Mouse (Mus musculus) thymus, postnatal 36 days (tissue): ENCODE measurements at regions not wholly inside any gene's neighbourhood (a gene's known extent, or its start where the extent isn't known, plus 50 kb on each side); places are given as distances from the start of the nearest gene placed in this dataset.
"Not testable (repeated sequence)": the region's sequence is repeated elsewhere in the genome, so short reads cannot be mapped to it uniquely, and the experiment has no call there.

Experiments used
- DNase-seq, 2 experiments: peaks; one replicate each; pipeline ENCODE4 v3.0.0; 2022; ENCODE audit warnings: mixed read lengths in 2 of 2

GRCm38 (mm10) chr7:69167456-69167855, 418.4 kb upstream of the Arrdc4 start:
- no peak for DNase-seq

DNA sequence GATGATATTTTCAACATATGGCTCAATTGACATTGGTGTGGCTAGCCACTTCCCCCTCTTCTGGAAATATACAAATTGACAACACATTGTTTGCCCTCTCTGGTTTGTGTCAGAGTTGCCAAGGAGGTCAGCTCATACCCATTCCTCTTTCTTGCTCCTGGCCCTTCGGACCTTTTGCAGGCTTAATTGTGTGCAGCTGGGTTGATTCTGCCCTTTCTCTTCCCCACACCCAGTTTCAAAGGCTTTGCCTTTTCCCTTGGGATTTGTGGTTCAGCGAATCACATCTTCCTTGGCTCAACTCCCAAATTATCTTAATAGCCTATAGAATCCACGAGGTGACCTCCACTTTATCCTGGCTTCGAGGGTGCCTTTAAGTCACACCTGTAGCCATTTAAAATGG, 412.9 kb upstream of the Arrdc4 start:
- no peak for DNase-seq

DNA sequence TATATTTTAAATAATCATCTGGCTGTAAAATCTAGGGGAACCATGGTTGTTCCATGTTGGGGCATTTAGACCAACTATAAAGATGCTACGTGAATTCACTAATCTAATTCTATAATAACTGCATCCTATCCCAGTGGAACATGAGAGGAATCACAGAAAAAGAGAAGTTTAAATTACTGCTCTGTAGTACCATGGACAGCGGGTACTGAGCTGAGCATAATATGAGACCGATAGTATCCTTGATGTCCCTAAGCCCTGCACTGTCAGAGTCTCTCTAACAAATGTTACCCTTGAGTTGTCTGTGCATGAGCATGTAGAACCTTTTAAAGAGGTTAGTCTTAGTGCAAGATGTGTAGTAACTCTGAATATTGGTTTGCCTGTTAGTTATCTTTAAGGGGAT, 393.3 kb upstream of the Arrdc4 start:
- DNase-seq, result no peak

GRCm38 (mm10) chr7:69133441-69133840, 384.4 kb upstream of the Arrdc4 start:
- no peak for DNase-seq

- DNase-seq, result not testable (repeated sequence)
Observed at GRCm38 (mm10) chr7:69101770-69102169, 352.7 kb upstream of the Arrdc4 start.

GRCm38 (mm10) chr7:69097587-69098095, 348.6 kb upstream of the Arrdc4 start:
- no peak for DNase-seq

DNA sequence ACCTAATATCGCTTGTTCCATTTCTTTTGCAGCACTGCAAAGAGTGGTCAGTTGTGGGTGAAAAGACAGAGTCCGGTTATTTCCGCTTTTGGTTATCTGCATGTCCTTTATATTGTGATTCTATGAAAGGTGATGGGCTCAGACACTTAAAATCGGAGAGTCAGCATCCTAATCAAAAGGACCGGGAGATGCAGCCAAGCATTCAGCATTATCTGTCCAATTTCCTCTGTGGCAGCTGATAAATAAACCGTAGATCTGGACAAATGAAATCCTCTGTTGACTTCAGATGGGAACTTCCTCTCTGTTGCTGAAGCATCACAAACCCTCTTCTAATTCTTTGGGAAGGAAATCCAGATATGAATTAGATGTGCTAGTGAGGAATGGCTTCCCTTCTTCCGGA, 325.7 kb upstream of the Arrdc4 start:
- no peak for DNase-seq

DNA sequence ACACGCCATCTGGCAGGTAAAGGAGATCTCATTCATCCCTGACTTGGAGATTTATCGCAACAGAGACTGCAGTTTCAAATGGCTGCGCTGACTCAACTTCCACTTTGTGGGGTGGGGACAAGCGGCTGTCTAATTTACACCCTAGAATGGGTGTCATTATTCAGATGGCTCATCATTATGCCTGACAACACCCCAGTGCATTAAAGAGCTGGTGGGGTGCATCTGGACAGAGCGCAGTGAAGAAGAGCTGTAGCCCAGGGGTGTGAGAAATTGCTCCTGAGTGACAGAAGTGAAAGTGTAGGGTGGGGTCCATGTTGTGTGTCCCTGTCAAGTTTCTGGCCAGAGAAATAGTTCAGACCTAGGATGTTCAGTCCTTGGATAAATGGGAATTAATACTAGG, 314.0 kb upstream of the Arrdc4 start:
- DNase-seq, result no peak

DNA sequence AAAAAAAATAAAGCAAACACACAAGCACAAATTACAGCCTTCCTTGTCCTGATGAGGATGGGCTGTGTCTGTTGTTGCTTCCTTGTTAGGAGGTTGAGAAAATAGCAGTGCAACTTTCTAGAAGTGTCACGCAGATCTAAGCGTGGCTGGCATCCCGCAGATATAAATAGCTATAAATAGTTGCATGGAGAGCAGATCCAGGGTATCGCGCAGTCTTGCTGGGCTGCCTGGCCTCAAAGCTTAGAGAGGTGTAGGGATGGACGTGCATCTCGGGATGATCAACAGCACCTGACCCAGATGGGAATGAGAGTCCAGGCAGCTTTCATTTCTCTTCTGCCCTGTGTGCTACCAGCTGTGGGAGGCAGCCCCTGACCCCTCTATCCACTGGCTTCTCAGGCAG, 313.5 kb upstream of the Arrdc4 start:
- no peak for DNase-seq

- DNase-seq, result no peak
Observed at GRCm38 (mm10) chr7:69062094-69062493, 313.1 kb upstream of the Arrdc4 start.

DNA sequence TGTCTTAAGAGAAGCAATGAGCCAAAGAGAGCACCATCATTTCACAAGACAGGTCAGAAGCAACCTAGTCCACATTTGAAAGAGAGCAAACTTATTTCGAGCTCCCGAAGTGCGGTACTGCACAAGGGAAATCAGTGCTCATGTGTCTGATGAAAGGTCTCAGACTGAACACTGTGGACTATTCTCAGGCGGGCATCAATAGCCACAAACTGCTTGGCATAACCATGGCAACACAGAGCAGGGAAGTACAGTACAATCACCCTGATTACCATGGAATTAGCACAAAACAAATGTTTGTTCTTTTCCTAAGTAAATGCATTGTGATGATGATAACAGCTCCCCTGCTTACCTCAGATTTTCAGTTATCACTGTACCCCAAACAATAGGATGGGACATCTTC, 312.2 kb upstream of the Arrdc4 start:
- DNase-seq, result no peak

- DNase-seq, result no peak
Observed at GRCm38 (mm10) chr7:69016575-69016974, 267.5 kb upstream of the Arrdc4 start.

DNA sequence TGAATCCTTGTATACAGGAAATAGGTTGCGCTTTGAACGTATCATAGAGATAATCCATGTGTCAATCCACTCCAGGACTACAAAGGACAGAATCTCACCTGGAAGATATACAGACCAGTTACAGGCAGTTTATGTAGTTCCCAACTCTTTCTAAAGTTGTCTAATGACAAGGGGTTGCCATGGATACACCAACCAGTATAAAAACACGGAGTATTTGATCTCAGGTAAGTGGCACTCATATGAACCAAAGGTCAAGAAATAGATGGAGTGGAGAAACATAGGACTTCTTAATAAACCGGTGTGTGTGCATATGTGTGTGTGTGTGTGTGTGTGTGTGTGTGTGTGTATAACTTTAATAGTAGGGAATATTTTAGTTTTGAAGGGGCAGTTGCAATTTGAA, 266.0 kb upstream of the Arrdc4 start:
- DNase-seq, result no peak

DNA sequence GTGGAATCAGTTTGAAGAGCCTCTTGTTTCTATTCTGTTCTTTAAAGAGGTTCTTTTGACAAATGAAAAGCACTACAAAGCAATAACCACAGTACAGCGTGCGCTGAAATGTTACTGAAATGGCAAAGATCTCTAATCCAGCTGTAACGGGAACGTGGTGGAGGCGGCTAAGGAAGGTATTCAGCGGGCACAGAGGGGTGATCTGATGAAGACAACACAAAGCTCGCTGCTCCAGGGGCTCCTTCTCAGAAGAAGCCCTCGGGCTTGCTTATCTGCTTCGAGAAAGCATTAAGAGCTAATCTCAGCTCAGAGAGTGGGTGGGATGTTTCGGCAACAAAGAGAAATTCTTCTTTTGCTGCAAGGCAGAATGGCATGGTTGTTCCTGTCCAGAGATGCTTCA, 258.2 kb upstream of the Arrdc4 start:
- no peak for DNase-seq

DNA sequence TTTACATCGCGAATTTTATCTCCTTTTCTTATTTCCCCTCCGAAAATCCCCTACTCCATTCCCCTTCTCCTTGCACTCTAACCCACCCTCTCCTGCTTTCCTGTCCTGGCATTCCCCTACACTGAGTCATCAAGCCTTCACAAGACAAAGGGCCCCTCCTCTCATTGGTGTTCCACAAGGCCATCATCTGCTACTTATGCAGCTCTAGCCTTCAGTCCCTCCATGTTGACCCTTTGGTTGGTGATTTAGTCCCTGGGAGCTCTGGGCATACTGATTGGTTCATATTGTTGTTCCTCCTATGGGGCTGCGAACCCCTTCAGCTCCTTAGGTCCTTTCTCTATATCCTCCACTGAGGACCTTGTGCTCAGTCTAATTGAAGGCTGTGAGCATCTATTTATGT, 239.0 kb upstream of the Arrdc4 start:
- no peak for DNase-seq

DNA sequence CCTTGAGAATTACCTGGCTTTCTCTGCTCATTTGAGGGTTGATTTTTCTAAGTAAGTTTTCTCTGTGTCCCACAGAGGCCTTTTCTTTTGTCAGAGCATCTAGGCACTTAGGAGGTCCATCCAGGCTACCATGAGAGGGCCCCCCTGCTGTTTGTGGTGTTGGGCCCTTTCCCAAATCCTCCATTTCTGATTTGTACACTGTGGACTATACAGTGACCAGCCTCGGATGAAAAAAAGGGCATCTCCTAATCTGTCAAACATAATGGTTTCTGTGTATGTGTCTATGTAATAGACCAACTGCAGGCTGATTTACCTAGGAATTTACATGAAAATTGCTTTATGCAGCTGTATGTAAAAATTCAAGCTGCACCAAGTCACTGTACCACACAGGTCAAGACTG, 234.9 kb upstream of the Arrdc4 start:
- no peak for DNase-seq

DNA sequence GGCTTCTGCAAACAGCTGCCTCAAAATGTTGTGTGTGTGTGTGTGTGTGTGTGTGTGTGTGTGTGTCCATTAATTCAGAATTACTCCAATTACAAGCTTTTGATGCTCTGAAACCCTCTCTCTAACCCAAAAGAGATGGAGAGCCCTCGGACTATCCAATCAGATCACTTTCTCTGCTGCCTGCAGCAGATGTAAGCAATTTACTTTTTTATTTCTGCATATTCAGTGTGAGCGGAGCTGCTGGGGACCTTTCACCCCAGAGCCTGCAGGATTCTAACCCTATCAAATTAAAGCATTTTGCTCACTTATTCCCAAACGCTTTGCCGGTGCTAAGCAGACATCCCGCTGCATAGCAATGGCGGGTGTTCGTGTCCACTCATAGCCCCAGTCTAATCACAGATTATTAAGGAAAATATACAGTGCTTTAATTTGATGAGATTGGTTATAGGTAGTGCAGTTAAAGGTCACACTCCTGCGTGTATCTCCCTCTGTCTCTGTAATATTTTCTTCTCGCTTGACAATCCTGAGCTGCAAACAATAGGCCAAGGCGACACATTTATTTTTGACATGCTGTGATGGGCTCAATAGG, 234.0 kb upstream of the Arrdc4 start:
- no peak for DNase-seq

GRCm38 (mm10) chr7:68978576-68978975, 229.5 kb upstream of the Arrdc4 start:
- DNase-seq, result no peak

DNA sequence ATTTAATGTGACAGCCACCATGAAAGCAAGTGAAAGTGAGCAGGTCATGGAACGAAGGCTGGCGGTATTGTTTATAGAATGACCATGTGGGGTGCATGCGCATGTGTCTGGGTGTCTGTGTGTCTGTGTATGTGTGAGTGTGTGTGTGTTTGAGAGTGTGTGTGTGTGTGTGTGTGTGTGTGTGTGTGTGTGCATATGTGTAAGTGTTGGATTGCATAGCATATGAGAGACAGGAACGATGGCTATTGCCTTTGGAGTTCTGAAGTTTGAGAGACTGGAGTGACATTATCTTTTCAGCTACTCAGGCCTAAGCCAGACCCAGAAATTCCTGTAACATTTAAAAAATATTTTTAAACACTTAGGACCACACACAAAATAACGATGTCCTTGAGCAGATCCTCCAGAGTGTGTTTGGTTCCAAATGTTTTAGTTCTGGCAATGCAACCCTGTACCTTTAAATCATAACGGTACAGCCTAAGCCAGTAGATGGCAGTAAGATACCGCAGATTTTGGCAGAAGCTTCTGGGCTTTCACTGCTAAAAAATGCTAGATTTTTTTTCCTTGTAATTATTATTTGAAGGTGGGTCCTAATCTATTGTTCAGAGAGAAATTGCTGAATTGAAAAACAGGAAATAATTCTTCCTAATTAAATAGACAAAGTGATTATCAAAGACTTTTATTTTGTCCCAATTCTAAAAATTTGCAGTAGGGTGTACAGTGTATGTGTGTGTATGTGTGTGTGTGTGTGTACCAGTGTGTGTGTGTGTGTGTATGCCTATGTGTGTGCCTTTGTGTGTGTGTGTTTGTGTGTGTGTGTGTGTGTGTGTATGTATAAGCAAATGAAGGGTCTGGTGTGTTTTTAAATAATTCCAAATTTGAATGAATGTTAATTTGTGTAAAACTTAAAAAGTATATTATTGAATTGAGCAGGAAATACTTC, 228.0 kb upstream of the Arrdc4 start:
- no peak for DNase-seq

DNA sequence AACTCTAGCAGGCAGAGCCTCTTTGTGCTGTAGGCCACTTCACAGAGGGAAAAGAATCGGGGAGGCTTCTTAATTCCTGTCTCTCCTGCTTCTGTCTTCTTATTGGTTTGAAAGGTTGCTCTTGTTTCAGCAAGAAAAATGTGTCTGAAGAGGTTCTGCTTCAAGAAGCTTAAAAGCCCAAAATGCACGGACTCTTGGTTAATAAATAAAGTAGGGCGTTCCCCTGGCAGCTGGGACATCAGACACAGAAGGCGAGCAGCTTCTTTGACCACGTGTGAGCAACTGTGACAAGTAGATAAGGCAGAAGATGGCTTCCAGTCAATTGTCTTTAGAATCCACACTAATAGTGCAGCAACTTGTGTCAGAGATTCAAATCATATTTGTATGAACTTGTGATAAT, 226.9 kb upstream of the Arrdc4 start:
- DNase-seq, result no peak

GRCm38 (mm10) chr7:68975580-68975894, 226.5 kb upstream of the Arrdc4 start:
- DNase-seq, result no peak

DNA sequence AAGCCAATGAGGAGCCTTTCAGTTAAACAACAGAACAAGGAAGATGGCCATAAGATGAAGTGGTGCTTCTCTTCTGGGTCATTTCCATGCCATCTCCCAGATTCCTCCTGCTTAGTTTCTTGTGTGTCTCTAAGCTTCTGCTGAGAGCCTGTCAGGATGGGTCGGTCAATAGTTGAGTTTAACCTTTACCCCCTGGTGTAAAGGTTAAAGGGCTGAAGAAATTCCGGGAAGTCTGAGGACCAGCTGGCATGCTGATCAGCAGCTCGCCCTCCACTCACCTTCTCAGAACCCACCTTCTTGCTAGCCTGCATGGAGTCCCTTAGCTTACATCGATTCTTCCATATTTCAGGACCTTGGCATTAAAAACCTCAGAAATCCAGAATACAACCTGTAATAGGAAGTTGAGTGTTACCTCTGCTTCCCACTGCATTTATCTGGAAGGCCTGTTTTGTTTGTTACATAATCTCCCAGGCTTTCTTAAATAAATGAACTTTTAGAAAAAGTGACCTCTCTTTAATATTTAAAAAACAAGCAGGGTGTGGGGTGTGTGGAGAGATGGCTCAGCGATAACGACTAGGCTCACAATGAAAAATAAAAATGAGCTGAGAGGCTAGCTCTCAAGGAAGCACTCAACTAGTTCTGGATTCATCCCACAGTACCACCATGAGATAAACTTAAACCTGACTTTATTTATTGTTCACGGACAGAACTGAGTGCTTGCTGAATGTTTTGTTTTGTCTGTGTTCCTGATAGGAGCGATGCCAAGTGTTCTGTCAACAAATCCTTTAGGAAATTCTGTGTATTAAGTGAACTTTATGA, 225.9 kb upstream of the Arrdc4 start:
- DNase-seq, result no peak
